Mouse (Mus musculus): ENCODE measurements at regions not wholly inside any gene's neighbourhood (a gene's known extent, or its start where the extent isn't known, plus 50 kb on each side); places are given as distances from the start of the nearest gene placed in this dataset.

GRCm38 (mm10) chr5:63331186-63331585 is 317.7 kb upstream of the Nwd2 start:
- Histone ChIP-seq H3K36me3 (ENCODE audit: control insufficient read depth, insufficient read depth, low read length) (no peaks in the 10 kb centered on the region), H3K4me1 (ENCODE audit: control insufficient read depth, insufficient read depth, low read length) (no peaks in the 10 kb centered on the region), H3K27ac (replicated peaks; ENCODE audit: low read depth, low read length) (no peak overlapping the region), H3K9me3 (ENCODE audit: control insufficient read depth, low read length) (no peaks in the 10 kb centered on the region), H3K4me3 (replicated peaks; ENCODE audit: low read depth, low read length) (no peak overlapping the region), H3K27me3 (ENCODE audit: control insufficient read depth, insufficient read depth, low read length) (no peaks in the 10 kb centered on the region), H3K4me2 (ENCODE audit: low read length) (no peak overlapping the region), H3K9ac (replicated peaks; ENCODE audit: low read length) (no peak overlapping the region)
- no peak for DNase-seq
- ATAC-seq (ENCODE audit: low FRiP score, low TSS enrichment), result no peak

GRCm38 (mm10) chr5:63351108-63351507 is 297.8 kb upstream of the Nwd2 start:
- WGBS, result 73% methylated on average over 2 of the region's 2 CpGs

GRCm38 (mm10) chr5:63391956-63392355 is 256.9 kb upstream of the Nwd2 start:
- Histone ChIP-seq H3K9me3 (ENCODE audit: control insufficient read depth, low read length) (no peaks in the 10 kb centered on the region), H3K27me3 (ENCODE audit: control insufficient read depth, insufficient read depth, low read length) (no peaks in the 10 kb centered on the region), H3K27ac (replicated peaks; ENCODE audit: low read depth, low read length) (no peak overlapping the region), H3K4me2 (ENCODE audit: low read length) (no peak overlapping the region), H3K4me1 (ENCODE audit: control insufficient read depth, insufficient read depth, low read length) (no peaks in the 10 kb centered on the region), H3K36me3 (ENCODE audit: control insufficient read depth, insufficient read depth, low read length) (no peaks in the 10 kb centered on the region), H3K9ac (replicated peaks; ENCODE audit: low read length) (no peak overlapping the region), H3K4me3 (replicated peaks; ENCODE audit: low read depth, low read length) (no peak overlapping the region)
- ATAC-seq (ENCODE audit: low FRiP score, low TSS enrichment) (no peak), DNase-seq (no peak)
- WGBS, result 83% methylated on average over 2 of the region's 2 CpGs

More at GRCm38 (mm10) chr5:63351108-63351507, 297.8 kb upstream of the Nwd2 start:
- Histone ChIP-seq H3K27me3 (ENCODE audit: control insufficient read depth, insufficient read depth, low read length) (no peaks in the 10 kb centered on the region), H3K9ac (replicated peaks; ENCODE audit: low read length) (no peak overlapping the region), H3K4me2 (ENCODE audit: low read length) (no peak overlapping the region), H3K4me1 (ENCODE audit: control insufficient read depth, insufficient read depth, low read length) (no peaks in the 10 kb centered on the region), H3K36me3 (ENCODE audit: control insufficient read depth, insufficient read depth, low read length) (no peaks in the 10 kb centered on the region), H3K9me3 (ENCODE audit: control insufficient read depth, low read length) (no peaks in the 10 kb centered on the region), H3K27ac (replicated peaks; ENCODE audit: low read depth, low read length) (no peak overlapping the region), H3K4me3 (replicated peaks; ENCODE audit: low read depth, low read length) (no peak overlapping the region)
- ATAC-seq (ENCODE audit: low FRiP score, low TSS enrichment) (no peak), DNase-seq (no peak)

- ATAC-seq (ENCODE audit: low FRiP score, low TSS enrichment), result peak; percentile 69; the same call in 1 of the 2 replicates
- Histone ChIP-seq H3K27ac (replicated peaks; ENCODE audit: low read depth, low read length) (no peak overlapping the region), H3K9me3 (ENCODE audit: control insufficient read depth, low read length) (no peaks in the 10 kb centered on the region), H3K4me1 (ENCODE audit: control insufficient read depth, insufficient read depth, low read length) (0 out of 2 replicates have a peak, but pooled peaks cover 7% of the 10 kb centered on the region), H3K4me3 (replicated peaks; ENCODE audit: low read depth, low read length) (no peak overlapping the region), H3K9ac (replicated peaks; ENCODE audit: low read length) (no peak overlapping the region), H3K4me2 (ENCODE audit: low read length) (no peak overlapping the region), H3K36me3 (ENCODE audit: control insufficient read depth, insufficient read depth, low read length) (no peaks in the 10 kb centered on the region), H3K27me3 (ENCODE audit: control insufficient read depth, insufficient read depth, low read length) (no peaks in the 10 kb centered on the region)
- DNase-seq, result peak; percentile 43
- WGBS, result 49% methylated on average over 3 of the region's 3 CpGs
Measured at GRCm38 (mm10) chr5:63397963-63398362, 250.9 kb upstream of the Nwd2 start.

GRCm38 (mm10) chr5:63430167-63430566 is 218.7 kb upstream of the Nwd2 start:
- Histone ChIP-seq H3K27me3 (ENCODE audit: control insufficient read depth, insufficient read depth, low read length) (no peaks in the 10 kb centered on the region), H3K4me3 (replicated peaks; ENCODE audit: low read depth, low read length) (no peak overlapping the region), H3K9ac (replicated peaks; ENCODE audit: low read length) (no peak overlapping the region), H3K27ac (replicated peaks; ENCODE audit: low read depth, low read length) (no peak overlapping the region), H3K36me3 (ENCODE audit: control insufficient read depth, insufficient read depth, low read length) (no peaks in the 10 kb centered on the region), H3K4me1 (ENCODE audit: control insufficient read depth, insufficient read depth, low read length) (no peaks in the 10 kb centered on the region), H3K9me3 (ENCODE audit: control insufficient read depth, low read length) (no peaks in the 10 kb centered on the region), H3K4me2 (ENCODE audit: low read length) (no peak overlapping the region)
- DNase-seq (no peak), ATAC-seq (ENCODE audit: low FRiP score, low TSS enrichment) (no peak)
- 72% methylated on average over 3 of the region's 3 CpGs for WGBS

GRCm38 (mm10) chr5:63444407-63444806 is 204.5 kb upstream of the Nwd2 start:
- ATAC-seq (ENCODE audit: low FRiP score, low TSS enrichment), result peak; percentile 78
- DNase-seq, result peak; percentile 30
- Histone ChIP-seq H3K27me3 (ENCODE audit: control insufficient read depth, insufficient read depth, low read length) (no peaks in the 10 kb centered on the region), H3K27ac (replicated peaks; ENCODE audit: low read depth, low read length) (no peak overlapping the region), H3K4me3 (replicated peaks; ENCODE audit: low read depth, low read length) (no peak overlapping the region), H3K4me2 (ENCODE audit: low read length) (no peak overlapping the region), H3K9ac (replicated peaks; ENCODE audit: low read length) (no peak overlapping the region), H3K4me1 (ENCODE audit: control insufficient read depth, insufficient read depth, low read length) (no peaks in the 10 kb centered on the region), H3K36me3 (ENCODE audit: control insufficient read depth, insufficient read depth, low read length) (no peaks in the 10 kb centered on the region), H3K9me3 (ENCODE audit: control insufficient read depth, low read length) (no peaks in the 10 kb centered on the region)
- WGBS, result 62% methylated on average over 3 of the region's 3 CpGs

- H3K36me3 ChIP-seq (ENCODE audit: control insufficient read depth, insufficient read depth, low read length), result no peaks in the 10 kb centered on the region
- H3K4me3 ChIP-seq (replicated peaks; ENCODE audit: low read depth, low read length), result no peak overlapping the region
- DNase-seq, result peak; percentile 52
- ATAC-seq (ENCODE audit: low FRiP score, low TSS enrichment), result no peak
- 33% methylated on average over 4 of the region's 4 CpGs for WGBS
- no peaks in the 10 kb centered on the region for H3K27me3 ChIP-seq (ENCODE audit: control insufficient read depth, insufficient read depth, low read length)
- H3K4me2 ChIP-seq (ENCODE audit: low read length), result no peak overlapping the region
- H3K9me3 ChIP-seq (ENCODE audit: control insufficient read depth, low read length), result no peaks in the 10 kb centered on the region
- no peaks in the 10 kb centered on the region for H3K4me1 ChIP-seq (ENCODE audit: control insufficient read depth, insufficient read depth, low read length)
- no peak overlapping the region for H3K9ac ChIP-seq (replicated peaks; ENCODE audit: low read length)
- H3K27ac ChIP-seq (replicated peaks; ENCODE audit: low read depth, low read length), result peak overlapping the region; percentile 45
Measured at GRCm38 (mm10) chr5:63445171-63445570, 203.7 kb upstream of the Nwd2 start.

- no peaks in the 10 kb centered on the region for H3K9me3 ChIP-seq (ENCODE audit: control insufficient read depth, low read length)
- H3K4me1 ChIP-seq (ENCODE audit: control insufficient read depth, insufficient read depth, low read length), result no peaks in the 10 kb centered on the region
- no peak overlapping the region for H3K27ac ChIP-seq (replicated peaks; ENCODE audit: low read depth, low read length)
- no peak overlapping the region for H3K4me2 ChIP-seq (ENCODE audit: low read length)
- DNase-seq (peak; percentile 35), ATAC-seq (ENCODE audit: low FRiP score, low TSS enrichment) (no peak)
- H3K27me3 ChIP-seq (ENCODE audit: control insufficient read depth, insufficient read depth, low read length), result no peaks in the 10 kb centered on the region
- no peak overlapping the region for H3K9ac ChIP-seq (replicated peaks; ENCODE audit: low read length)
- no peak overlapping the region for H3K4me3 ChIP-seq (replicated peaks; ENCODE audit: low read depth, low read length)
- 68% methylated on average over 2 of the region's 2 CpGs for WGBS
- no peaks in the 10 kb centered on the region for H3K36me3 ChIP-seq (ENCODE audit: control insufficient read depth, insufficient read depth, low read length)
Measured at GRCm38 (mm10) chr5:63468526-63469268, 180.2 kb upstream of the Nwd2 start.

GRCm38 (mm10) chr5:63469701-63470100 is 179.2 kb upstream of the Nwd2 start:
- H3K9me3 ChIP-seq (ENCODE audit: control insufficient read depth, low read length), result no peaks in the 10 kb centered on the region
- no peak for DNase-seq
- H3K9ac ChIP-seq (replicated peaks; ENCODE audit: low read length), result no peak overlapping the region
- no peak overlapping the region for H3K27ac ChIP-seq (replicated peaks; ENCODE audit: low read depth, low read length)
- H3K36me3 ChIP-seq (ENCODE audit: control insufficient read depth, insufficient read depth, low read length), result no peaks in the 10 kb centered on the region
- 61% methylated on average over 1 of the region's 1 CpGs for WGBS
- no peaks in the 10 kb centered on the region for H3K4me1 ChIP-seq (ENCODE audit: control insufficient read depth, insufficient read depth, low read length)
- ATAC-seq (ENCODE audit: low FRiP score, low TSS enrichment), result no peak
- no peaks in the 10 kb centered on the region for H3K27me3 ChIP-seq (ENCODE audit: control insufficient read depth, insufficient read depth, low read length)
- no peak overlapping the region for H3K4me2 ChIP-seq (ENCODE audit: low read length)
- H3K4me3 ChIP-seq (replicated peaks; ENCODE audit: low read depth, low read length), result no peak overlapping the region

Measured in midbrain, embryonic 14.5 days (tissue).